Mouse (Mus musculus) MEL (cell line): Measurements from ENCODE around the gene Eid3.

Experiments
- CHD2 ChIP-seq: IDR thresholded peaks from 2 replicates; pipeline ENCODE4 v1.6.1; 2011; ENCODE audit warnings: low read length, improper control_type of control experiment
- CTCF ChIP-seq, 3 experiments: IDR thresholded peaks in 2 of 3; conservative IDR thresholded peaks in 1 of 3; 2 replicates each; pipeline ENCODE4 v1.5.1; 2011 to 2012; ENCODE audit warnings: low read length in 3 of 3, low read depth in 2 of 3, mild to moderate bottlenecking in 2 of 3, improper control_type of control experiment in 1 of 3, inconsistent platforms in 1 of 3, mixed read lengths in 1 of 3, moderate library complexity in 1 of 3; ENCODE audit not compliant: control insufficient read depth in 1 of 3, insufficient read depth in 1 of 3, poor library complexity in 1 of 3, severe bottlenecking in 1 of 3
- E2F4 ChIP-seq: IDR thresholded peaks from 2 replicates; pipeline ENCODE4 v1.6.1; 2011; ENCODE audit warnings: low read depth, low read length, improper control_type of control experiment, borderline replicate concordance
- EP300 ChIP-seq, 2 experiments: IDR thresholded peaks; 2 replicates each; pipeline ENCODE4 v1.6.1; 2011; ENCODE audit warnings: improper control_type of control experiment in 2 of 2, low read length in 2 of 2, low read depth in 1 of 2, mild to moderate bottlenecking in 1 of 2
- GATA1 ChIP-seq: IDR thresholded peaks from 2 replicates; pipeline ENCODE4 v1.6.1; 2011; ENCODE audit warnings: low read depth, low read length, improper control_type of control experiment
- KAT2A ChIP-seq: conservative IDR thresholded peaks from 2 replicates; pipeline ENCODE4 v1.6.1; 2012; ENCODE audit warnings: low read depth, low read length, improper control_type of control experiment, inconsistent platforms
- MAFK ChIP-seq: IDR thresholded peaks from 2 replicates; pipeline ENCODE4 v1.6.1; 2011; ENCODE audit warnings: low read depth, mild to moderate bottlenecking, low read length, improper control_type of control experiment, borderline replicate concordance
- MAZ ChIP-seq: IDR thresholded peaks from 2 replicates; pipeline ENCODE4 v1.6.1; 2012; ENCODE audit warnings: low read depth, mild to moderate bottlenecking, inconsistent platforms, low read length, improper control_type of control experiment
- MYC ChIP-seq: IDR thresholded peaks from 2 replicates; pipeline ENCODE4 v1.6.1; 2011; ENCODE audit warnings: low read depth, mild to moderate bottlenecking, low read length, improper control_type of control experiment, moderate library complexity
- POLR2A ChIP-seq, 2 experiments: IDR thresholded peaks; 2 replicates each; pipeline ENCODE4 v1.6.1; 2011 to 2012; ENCODE audit warnings: low read length in 2 of 2, mild to moderate bottlenecking in 2 of 2, control low read depth in 1 of 2, improper control_type of control experiment in 1 of 2, low read depth in 1 of 2, moderate library complexity in 1 of 2; ENCODE audit not compliant: control insufficient read depth in 1 of 2, insufficient read depth in 1 of 2, poor library complexity in 1 of 2
- RCOR1 ChIP-seq: IDR thresholded peaks from 2 replicates; pipeline ENCODE4 v1.6.1; 2012; ENCODE audit warnings: low read depth, mild to moderate bottlenecking, inconsistent platforms, low read length, improper control_type of control experiment
- TBP ChIP-seq: IDR thresholded peaks from 2 replicates; pipeline ENCODE4 v1.8.0; 2011; ENCODE audit warnings: low read depth, low read length, improper control_type of control experiment
- ZC3H11A ChIP-seq: IDR thresholded peaks from 2 replicates; pipeline ENCODE4 v1.6.1; 2012; ENCODE audit warnings: low read depth, mild to moderate bottlenecking, inconsistent platforms, low read length, improper control_type of control experiment

- TF ChIP-seq CTCF (IDR thresholded peaks at IDR 0.05 in 2 of 3, conservative IDR thresholded peaks at IDR 0.05 in 1 of 3; ENCODE audit: control insufficient read depth in 1 of 3, insufficient read depth in 1 of 3, low read depth in 2 of 3, low read length in 3 of 3, poor library complexity in 1 of 3, severe bottlenecking in 1 of 3) (no peak), MAZ (no peak), GATA1 (no peak), TBP (no peak), MAFK (no peak), EP300 (IDR thresholded peaks at IDR 0.05; ENCODE audit: low read depth in 1 of 2, low read length in 2 of 2) (no peak), MYC (no peak), RCOR1 (no peak), E2F4 (no peak), CHD2 (no peak), ZC3H11A (no peak), POLR2A (IDR thresholded peaks at IDR 0.05; ENCODE audit: control insufficient read depth in 1 of 2, insufficient read depth in 1 of 2, low read depth in 1 of 2, low read length in 2 of 2, poor library complexity in 1 of 2) (no peak), KAT2A (no peak)
Measured at GRCm38 (mm10) chr10:82823108-82823778, 43.2 kb upstream of the Eid3 start.
